Mouse (Mus musculus) bone marrow, adult 2 months (tissue): Measurements from ENCODE around the gene Tfap4. TPM values are rescaled to one million over a fixed set of nuclear protein-coding genes. Genes with fewer than 3 reads are reported as not detected.
A peak's percentile ranks its signal among the peaks of the same experiment; 100 is the strongest.

Source experiments
- H3K27ac ChIP-seq: fragments of 200-500 bp; 2 replicates; pipeline ENCODE4 v1.5.1; 2012; ENCODE audit warnings: low read depth, mild to moderate bottlenecking, control low read depth, inconsistent platforms, low read length; ENCODE audit not compliant: control insufficient read depth, poor library complexity, insufficient read depth
- H3K4me1 ChIP-seq: fragments of 200-500 bp; 2 replicates; pipeline ENCODE4 v1.6.1; 2011; ENCODE audit warnings: low read length; ENCODE audit not compliant: control insufficient read depth, insufficient read depth
- H3K4me3 ChIP-seq: fragments of 200-500 bp; replicated peaks from 2 replicates; pipeline ENCODE3; 2011; ENCODE audit warnings: mild to moderate bottlenecking, low read depth, low read length, control low read depth; ENCODE audit not compliant: control insufficient read depth
- CTCF ChIP-seq: fragments of 200-500 bp; IDR thresholded peaks from 2 replicates; pipeline ENCODE4 v1.5.1; 2011; ENCODE audit warnings: low read length, control low read depth; ENCODE audit not compliant: control insufficient read depth, insufficient read depth
- POLR2A ChIP-seq: fragments of 200-500 bp; IDR thresholded peaks from 2 replicates; pipeline ENCODE4 v1.6.1; 2011; ENCODE audit warnings: low read depth, mild to moderate bottlenecking, control low read depth, low read length, borderline replicate concordance; ENCODE audit not compliant: control insufficient read depth
- WGBS: fragments of 180-500 bp; shearing (Covaris S2); methylation state at CpG from one replicate; pipeline ENCODE4 v1.1.7; 2018; 5-methylcytosine and 5-hydroxymethylcytosine counted together
- polyA plus RNA-seq: library from polyadenylated mRNA; stranded (reverse); fragments of >200 nt; gene quantifications from 2 replicates; pipeline ENCODE4 v1.2.4, GENCODE M21; 2011; ENCODE audit warnings: low replicate concordance; ENCODE audit not compliant: missing spikeins, insufficient read depth, insufficient read length

Tfap4 gene
- 5.5 and 10.2 TPM in 2 replicates for polyA plus RNA-seq

DNA sequence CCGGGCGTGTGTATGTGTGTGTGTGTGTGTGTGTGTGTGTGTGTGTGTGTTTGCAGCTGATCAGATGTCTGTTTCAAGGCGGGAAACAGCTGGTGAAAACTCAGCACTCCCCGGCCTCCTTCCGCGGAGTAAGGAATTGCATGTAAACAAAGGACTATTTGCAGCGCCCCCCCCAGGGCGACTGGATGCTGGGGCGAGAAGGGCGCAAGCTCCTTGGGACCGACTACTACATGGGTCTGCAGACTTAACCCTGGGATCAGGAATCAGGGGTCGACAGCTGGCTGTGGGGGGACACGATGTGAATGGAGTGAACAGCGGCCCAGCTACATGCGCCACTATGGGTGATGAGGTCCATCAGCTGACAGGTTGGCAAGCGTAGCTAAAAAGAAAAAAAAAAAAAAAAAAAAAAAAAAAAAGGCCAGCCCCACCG lies at the start of gene Tfap4:
Gene Tfap4 (minus strand): TSS at position 140 of the 430 bp plus-strand sequence.
- Histone ChIP-seq H3K4me3 (peak within 1 kb of the TSS; percentile 81), H3K27ac (peak within 1 kb of the TSS; percentile 69), H3K4me1 (no peaks in the 10 kb centered on the region; the same call in 1 of the 2 replicates)
- TF ChIP-seq POLR2A (no peak), CTCF (no peak)
- under 1% methylated on average over 17 of the region's 17 CpGs for WGBS

DNA sequence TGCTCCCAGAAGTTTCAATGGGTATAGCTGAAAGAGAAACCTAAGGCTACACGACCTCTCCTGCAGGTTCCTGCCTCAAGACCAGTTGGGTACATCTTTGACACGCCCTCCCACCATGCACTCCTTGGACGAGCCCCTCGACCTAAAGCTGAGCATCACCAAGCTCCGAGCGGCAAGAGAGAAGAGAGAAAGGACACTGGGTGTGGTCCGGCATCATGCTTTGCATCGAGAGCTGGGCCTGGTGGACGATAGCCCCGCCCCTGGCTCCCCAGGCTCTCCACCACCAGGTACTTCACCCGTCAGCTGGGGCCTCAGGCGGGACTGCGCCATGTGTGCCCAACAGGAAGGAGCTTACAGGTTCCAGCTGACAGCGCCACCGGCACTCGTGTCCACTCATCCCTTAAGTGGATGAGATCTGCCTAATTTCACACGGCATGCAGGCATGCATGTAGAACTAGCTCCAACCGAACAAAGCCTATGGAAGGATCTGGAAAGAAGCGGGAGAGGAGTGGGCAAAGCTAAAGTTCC lies 48.9 kb upstream of the Tfap4 start:
- Histone ChIP-seq H3K27ac (no peak overlapping the region), H3K4me1 (no peaks in the 10 kb centered on the region; the same call in 1 of the 2 replicates), H3K4me3 (no peak overlapping the region)
- WGBS, result 86% methylated on average over 19 of the region's 19 CpGs
- TF ChIP-seq CTCF (no peak), POLR2A (no peak)

DNA sequence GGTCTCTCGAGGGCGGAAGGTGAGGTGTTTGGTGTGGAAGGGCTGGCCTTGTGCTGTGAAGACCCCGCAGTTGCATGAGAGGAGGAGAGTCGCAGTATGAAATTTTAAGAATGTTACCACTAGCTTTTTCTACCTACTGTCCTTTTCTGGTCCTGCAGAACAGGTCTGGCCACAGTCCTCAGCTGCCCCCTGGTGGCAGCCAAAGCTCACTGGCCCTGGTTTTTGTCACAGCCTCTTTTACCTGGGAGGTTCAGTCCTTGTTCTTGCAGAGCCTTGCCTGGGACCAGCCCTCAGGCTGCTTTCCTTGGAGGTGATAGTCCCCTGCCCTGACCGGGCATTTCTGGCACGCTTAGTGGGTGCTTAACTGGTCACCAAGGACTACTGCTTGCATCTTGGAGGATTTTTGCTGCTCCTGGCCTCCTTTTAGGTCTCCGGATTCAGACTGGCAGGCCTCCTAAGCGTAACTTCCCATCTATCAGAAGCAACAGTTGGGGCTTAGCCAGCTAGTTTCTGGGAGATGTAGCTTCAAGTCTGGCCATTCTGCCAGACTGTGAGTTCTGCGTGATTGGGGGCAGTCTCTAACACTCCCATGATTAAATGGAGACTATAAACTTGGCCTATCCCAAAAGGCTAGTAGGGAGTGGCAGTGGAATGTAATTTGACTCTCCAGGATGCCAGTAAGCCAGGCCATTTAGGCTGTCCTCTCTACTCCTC lies 48.3 kb upstream of the Tfap4 start:
- Histone ChIP-seq H3K27ac (no peak overlapping the region), H3K4me1 (no peaks in the 10 kb centered on the region; the same call in 1 of the 2 replicates), H3K4me3 (no peak overlapping the region)
- WGBS, result 54% methylated on average over 9 of the region's 9 CpGs
- TF ChIP-seq POLR2A (no peak), CTCF (peak; percentile 94)

DNA sequence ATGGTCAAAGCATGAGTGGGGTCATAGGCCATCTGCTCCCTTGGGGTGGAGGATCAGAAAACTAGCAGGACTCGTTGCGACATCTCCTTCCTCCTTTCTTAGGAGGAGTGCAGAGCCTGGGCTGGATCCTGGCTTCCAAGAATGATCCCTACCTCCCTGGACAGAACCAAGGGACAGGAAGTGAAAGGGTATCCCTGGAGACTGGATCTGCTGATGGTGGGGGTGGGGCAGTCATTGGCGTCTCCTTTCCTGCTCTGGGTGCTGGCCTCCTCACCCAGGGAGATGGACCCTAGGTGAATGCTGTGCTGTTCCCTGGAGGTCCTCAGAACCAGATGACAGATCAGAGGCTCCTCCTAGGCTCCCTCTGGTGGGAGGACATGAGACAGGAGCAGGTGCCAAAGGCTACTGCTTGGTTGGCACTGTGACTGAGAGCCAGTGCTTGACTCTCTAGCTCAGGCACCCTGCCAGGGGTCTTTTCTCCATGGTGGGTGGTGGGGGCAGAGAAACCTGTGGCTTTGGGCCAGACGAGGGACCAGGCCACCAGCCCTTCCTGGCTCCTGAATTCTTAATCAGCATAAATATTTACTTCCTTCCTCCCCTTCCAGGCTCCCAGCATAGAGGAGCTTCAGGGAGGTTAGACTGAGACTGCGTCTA lies 46.9 kb upstream of the Tfap4 start:
- 35% methylated on average over 5 of the region's 5 CpGs for WGBS
- no peak overlapping the region for H3K4me3 ChIP-seq
- H3K27ac ChIP-seq, result no peak overlapping the region
- no peaks in the 10 kb centered on the region; the same call in 1 of the 2 replicates for H3K4me1 ChIP-seq
- peak; percentile 44; the same call in 1 of the 2 replicates for TF ChIP-seq CTCF
- no peak for TF ChIP-seq POLR2A

DNA sequence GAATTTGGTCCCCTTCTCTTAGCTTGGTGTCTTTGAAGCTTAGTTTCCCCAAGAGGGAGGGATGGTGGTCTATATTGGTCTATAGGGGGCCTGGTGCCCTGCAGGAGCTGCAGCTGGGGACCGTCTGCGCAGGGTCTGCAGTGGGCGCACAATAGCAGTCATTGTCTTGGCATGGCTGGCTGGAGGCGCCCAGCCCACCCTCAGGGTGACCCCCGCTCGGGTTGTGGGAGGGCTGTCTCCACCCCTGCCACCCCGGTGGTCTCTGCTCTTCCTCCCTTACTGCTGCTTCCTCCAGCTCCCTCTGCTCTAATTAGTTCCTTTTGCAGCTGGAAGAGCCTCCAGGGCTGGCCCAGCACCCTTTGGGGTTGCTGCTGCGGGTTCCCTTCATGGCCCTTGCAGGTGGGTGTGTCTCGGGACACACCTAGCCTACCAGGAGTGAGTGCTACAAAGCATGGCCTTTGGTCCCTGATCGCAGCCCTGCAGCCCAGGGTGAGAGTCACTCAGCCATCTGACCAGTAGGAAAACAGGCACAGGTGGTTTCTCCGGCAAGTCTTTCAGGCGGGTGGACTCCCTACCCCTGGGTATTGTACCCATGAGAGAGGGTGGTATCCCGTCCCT lies 46.0 kb upstream of the Tfap4 start:
- no peaks in the 10 kb centered on the region; the same call in 1 of the 2 replicates for H3K4me1 ChIP-seq
- H3K4me3 ChIP-seq, result no peak overlapping the region
- no peak overlapping the region for H3K27ac ChIP-seq
- 70% methylated on average over 13 of the region's 13 CpGs for WGBS
- TF ChIP-seq POLR2A (no peak), CTCF (no peak)

DNA sequence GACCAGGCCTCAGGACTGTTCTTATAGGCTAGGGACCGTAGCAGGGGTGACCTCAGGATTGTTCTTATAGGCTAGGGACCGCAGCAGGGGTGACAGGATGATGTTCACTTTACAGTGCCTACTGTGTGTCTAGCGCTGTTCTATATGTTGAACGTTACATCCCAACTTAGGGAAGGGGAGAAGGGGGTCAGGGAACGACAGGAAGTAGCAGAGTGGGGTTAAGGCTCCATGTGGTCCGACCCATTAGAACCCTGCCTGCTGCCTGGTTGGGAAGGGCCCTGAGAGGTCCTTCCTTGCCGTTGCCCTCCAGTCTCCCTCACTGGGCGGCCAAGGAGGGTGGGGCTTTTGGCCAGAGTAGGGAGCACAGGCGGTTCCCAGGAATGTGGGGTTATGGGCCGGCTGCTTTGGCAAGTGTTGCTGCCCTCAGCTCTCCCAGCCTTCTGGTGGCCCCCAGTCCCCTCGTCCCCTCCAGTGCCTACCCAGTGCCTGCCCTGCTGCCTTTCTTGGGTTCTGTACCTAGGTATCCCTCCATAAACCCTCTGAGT lies 44.7 kb upstream of the Tfap4 start:
- Histone ChIP-seq H3K27ac (no peak overlapping the region), H3K4me1 (no peaks in the 10 kb centered on the region; the same call in 1 of the 2 replicates), H3K4me3 (no peak overlapping the region)
- 80% methylated on average over 11 of the region's 11 CpGs for WGBS
- TF ChIP-seq POLR2A (no peak), CTCF (no peak)

DNA sequence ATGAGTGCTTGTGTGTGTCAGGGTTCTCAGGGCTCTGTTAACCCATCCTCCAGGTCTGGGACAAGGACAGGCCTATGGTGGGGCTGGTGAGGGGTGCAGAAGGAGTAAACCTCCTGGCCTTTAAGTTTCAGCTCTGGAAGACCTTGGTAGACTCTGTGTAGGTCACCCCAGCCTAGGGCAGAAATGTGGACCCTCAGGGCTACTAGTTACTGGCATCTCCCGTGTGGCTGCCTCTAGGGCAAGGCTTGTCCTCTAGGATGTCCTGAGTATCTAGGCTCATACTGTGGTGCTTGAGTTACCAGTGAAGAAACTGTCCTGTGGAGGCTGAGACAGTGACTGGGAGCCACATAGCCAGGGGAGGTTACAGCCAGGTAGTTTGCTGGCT lies 43.8 kb upstream of the Tfap4 start:
- Histone ChIP-seq H3K27ac (no peak overlapping the region), H3K4me1 (no peaks in the 10 kb centered on the region; the same call in 1 of the 2 replicates)
- WGBS, result 81% methylated on average over 1 of the region's 1 CpGs

DNA sequence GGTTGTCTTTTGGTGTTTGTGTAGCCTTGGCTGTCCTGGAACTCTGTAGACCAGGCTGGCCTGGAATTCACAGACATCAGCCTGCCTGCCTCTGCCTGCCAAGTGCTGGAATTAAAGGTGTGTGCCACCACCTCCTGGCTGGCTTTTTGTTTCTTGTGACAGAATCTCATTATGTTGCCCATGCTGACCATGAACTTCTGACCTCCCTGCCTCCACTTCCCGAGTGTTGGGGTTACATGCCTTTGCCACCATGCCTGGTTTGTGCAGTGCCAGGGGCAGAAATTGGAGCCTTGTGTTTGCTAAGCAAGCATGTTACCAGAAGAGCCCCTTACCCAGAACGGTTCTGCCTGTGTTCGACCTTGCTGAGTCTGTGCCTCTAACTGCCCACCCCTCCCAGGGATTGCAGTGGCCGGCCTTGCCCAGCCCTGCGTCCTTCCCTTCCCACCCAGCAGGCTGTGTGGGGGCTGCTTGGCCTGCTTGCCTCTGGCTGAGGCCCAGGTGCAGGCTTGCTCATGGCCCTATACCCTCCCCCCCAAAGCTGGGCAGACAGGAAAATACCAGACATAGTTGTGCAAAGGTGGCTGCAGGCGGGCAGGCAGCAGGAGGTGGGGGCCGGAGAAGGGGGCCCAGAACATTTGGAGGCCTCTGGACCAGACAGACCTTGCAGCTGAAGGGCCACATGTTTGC lies 43.3 kb upstream of the Tfap4 start:
- H3K4me3 ChIP-seq, result no peak overlapping the region
- TF ChIP-seq CTCF (no peak), POLR2A (no peak)
- no peak overlapping the region for H3K27ac ChIP-seq
- no peaks in the 10 kb centered on the region; the same call in 1 of the 2 replicates for H3K4me1 ChIP-seq
- WGBS, result 69% methylated on average over 7 of the region's 7 CpGs

More for the DNA sequence above, 43.8 kb upstream of the Tfap4 start:
- no peak overlapping the region for H3K4me3 ChIP-seq
- no peak for TF ChIP-seq CTCF
- no peak for TF ChIP-seq POLR2A
